Mouse (Mus musculus) embryonic stem cell, embryonic (primary cell): ENCODE data around the gene Ralgps1.

Source experiments
- CTCF ChIA-PET, 4 experiments: fragments of 300-600 bp in 2 of 4; fragments of 350-600 bp in 2 of 4; sonication (Branson Sonifier 250); formaldehyde crosslinking; loops; one replicate each; lab custom pipeline; 2022; ENCODE audit warnings: inconsistent platforms in 2 of 4; lab: Charles Lee
- POLR2A ChIA-PET, 4 experiments: fragments of 300-600 bp in 2 of 4; fragments of 350-600 bp in 2 of 4; sonication (Branson Sonifier 250); formaldehyde crosslinking; loops; one replicate each; lab custom pipeline; 2022; ENCODE audit warnings: antibody characterized with exemption in 4 of 4, inconsistent platforms in 1 of 4; lab: Charles Lee

Ralgps1 gene

GRCm38 (mm10) chr2:33370777-33371647 is at the start of gene Ralgps1:
TSS of gene Ralgps1 (minus strand) at chr2:33371486.
- ChIA-PET CTCF (interaction anchor here in 3 of 4 experiments (0.5 to 2.4 kb wide), 27 partner anchors 14 to 1899 kb away, joined by 3 to 22 read pairs (median 4); partner anchors contain the start of genes Garnl3 (in 2 of the 3) and Tor2a (in 1 of the 3)), POLR2A (interaction anchor here in 3 of 4 experiments (0.6 to 2.3 kb wide), 50 partner anchors 9 to 1923 kb away, joined by 3 to 35 read pairs (median 4); partner anchors contain the start of genes Lrsam1 (in 3 of the 3), Rpl12 (in 3 of the 3), Garnl3 (in 2 of the 3) and Slc2a8 (in 2 of the 3))

- POLR2A ChIA-PET = interaction anchor here in 1 of 4 experiments (1.0 kb wide), 1 partner anchor 15 kb away, joined by 4 read pairs; no protein-coding TSS in a partner anchor
- CTCF ChIA-PET = interaction anchor here in 2 of 4 experiments (0.5 to 1.6 kb wide), 2 partner anchors 9 to 15 kb away, joined by 3 to 4 read pairs; no protein-coding TSS in a partner anchor
Measured at GRCm38 (mm10) chr2:33417454-33417853, 46.2 kb upstream of the Ralgps1 start.

- ChIA-PET POLR2A (interaction anchor here in 3 of 4 experiments (0.7 to 2.4 kb wide), 8 partner anchors 9 to 245 kb away, joined by 3 to 8 read pairs (median 4); no protein-coding TSS in a partner anchor), CTCF (interaction anchor here in 3 of 4 experiments (0.5 to 3.5 kb wide), 3 partner anchors 12 to 43 kb away, joined by 6 to 27 read pairs (median 14); partner anchors contain the start of gene Ralgps1 (in 1 of the 3))
Measured at GRCm38 (mm10) chr2:33414019-33414418, 42.7 kb upstream of the Ralgps1 start.

DNA sequence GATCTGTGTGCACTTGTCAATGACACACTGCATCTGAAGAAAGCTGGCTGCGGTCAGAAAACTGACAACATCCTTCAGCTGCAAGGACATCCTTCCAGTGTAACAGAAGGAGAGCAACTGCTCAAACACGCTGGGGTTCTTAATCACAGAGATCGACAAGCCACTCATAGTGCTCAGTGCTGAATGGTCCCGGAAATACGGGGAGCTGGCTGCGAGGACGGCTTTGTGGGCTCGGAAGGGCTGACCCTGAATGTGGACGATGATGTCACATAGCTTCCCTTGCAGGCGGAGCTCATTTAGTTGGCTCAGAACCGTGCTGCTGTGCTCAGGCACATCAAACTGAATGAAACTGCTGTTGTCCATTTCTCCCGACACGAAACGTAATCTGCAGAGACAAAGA is 40.8 kb upstream of the Ralgps1 start:
- POLR2A ChIA-PET = interaction anchor here in 3 of 4 experiments (0.5 to 2.3 kb wide), 16 partner anchors 8 to 451 kb away, joined by 3 to 8 read pairs (median 4); partner anchors contain the start of genes Lrsam1 (in 1 of the 3), Rpl12 (in 1 of the 3) and Slc2a8 (in 1 of the 3)
- CTCF ChIA-PET = interaction anchor here in 3 of 4 experiments (0.7 to 3.5 kb wide), 7 partner anchors 10 to 166 kb away, joined by 3 to 27 read pairs (median 3); no protein-coding TSS in a partner anchor

DNA sequence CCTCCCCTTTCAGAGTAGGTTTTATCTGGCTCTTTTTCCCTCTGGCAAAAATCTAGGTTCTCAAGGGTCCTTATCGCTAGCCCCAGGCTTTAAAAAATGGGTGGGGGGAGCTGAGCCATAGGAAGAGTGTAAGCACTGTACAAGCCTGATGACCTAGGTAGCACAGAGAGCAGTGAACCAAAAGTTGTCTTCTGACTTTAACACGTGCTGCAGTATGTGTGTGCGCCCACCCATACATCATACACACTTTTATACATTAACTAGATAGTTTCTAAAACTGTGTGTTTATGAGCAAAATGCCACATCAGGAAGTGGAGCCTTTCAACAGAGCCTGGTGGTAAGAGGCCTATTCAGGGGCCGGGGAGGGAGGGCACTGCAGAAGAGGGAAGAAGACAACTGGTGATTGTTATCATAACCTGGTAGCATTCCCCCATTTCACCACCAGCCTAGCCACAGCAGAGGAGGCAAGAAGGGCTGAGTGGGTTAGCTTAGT is 32.3 kb upstream of the Ralgps1 start:
- CTCF ChIA-PET = interaction anchor here in 2 of 4 experiments (0.7 to 2.8 kb wide), 7 partner anchors 14 to 491 kb away, joined by 3 to 14 read pairs (median 5); no protein-coding TSS in a partner anchor
- POLR2A ChIA-PET = interaction anchor here in 2 of 4 experiments (0.6 to 1.9 kb wide), 5 partner anchors 9 to 272 kb away, joined by 3 to 10 read pairs (median 6); partner anchors contain the start of gene Ralgps1 (in 2 of the 2)

DNA sequence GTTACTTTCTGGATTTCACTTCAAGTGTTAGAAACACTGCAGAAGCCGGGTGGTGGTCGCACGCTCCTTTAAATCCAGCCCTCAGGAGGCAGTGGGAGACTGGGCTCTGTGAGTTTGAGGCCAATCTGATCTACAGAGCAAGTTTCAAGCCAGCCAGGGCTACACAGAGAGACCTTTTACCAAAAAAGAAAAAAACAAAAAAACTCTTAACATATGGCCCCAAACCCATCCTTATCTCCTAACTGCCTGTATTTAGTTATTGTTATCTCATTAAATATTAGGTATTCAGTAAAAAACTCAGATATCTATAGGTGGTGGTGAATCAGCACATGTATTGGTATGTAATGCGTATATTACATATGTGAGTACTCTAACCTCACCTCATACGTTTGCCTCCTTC is 31.4 kb upstream of the Ralgps1 start:
- ChIA-PET CTCF (interaction anchor here (0.5 to 2.8 kb wide), 88 partner anchors 8 to 624 kb away, joined by 3 to 27 read pairs (median 3); partner anchors contain the start of genes Slc2a8 (in 3 of the 4), Garnl3 (in 2 of the 4), Angptl2 (in 1 of the 4) and Ralgps1 (in 1 of the 4)), POLR2A (interaction anchor here (0.6 to 1.9 kb wide), 14 partner anchors 9 to 463 kb away, joined by 3 to 10 read pairs (median 4); partner anchors contain the start of genes Ralgps1 (in 2 of the 4), Garnl3 (in 1 of the 4), Lrsam1 (in 1 of the 4) and Rpl12 (in 1 of the 4))

GRCm38 (mm10) chr2:33402236-33402635 is 30.9 kb upstream of the Ralgps1 start:
- POLR2A ChIA-PET = interaction anchor here (0.6 to 1.9 kb wide), 14 partner anchors 8 to 463 kb away, joined by 3 to 10 read pairs (median 4); partner anchors contain the start of genes Ralgps1 (in 2 of the 4), Garnl3 (in 1 of the 4), Lrsam1 (in 1 of the 4) and Rpl12 (in 1 of the 4)
- CTCF ChIA-PET = interaction anchor here (0.5 to 2.8 kb wide), 89 partner anchors 8 to 624 kb away, joined by 3 to 27 read pairs (median 3); partner anchors contain the start of genes Slc2a8 (in 3 of the 4), Garnl3 (in 2 of the 4), Angptl2 (in 1 of the 4) and Ralgps1 (in 1 of the 4)

GRCm38 (mm10) chr2:33401217-33401616 is 29.9 kb upstream of the Ralgps1 start:
- CTCF ChIA-PET = interaction anchor here (0.6 to 2.8 kb wide), 7 partner anchors 22 to 350 kb away, joined by 3 to 19 read pairs (median 8); partner anchors contain the start of gene Garnl3 (in 1 of the 4)
- POLR2A ChIA-PET = interaction anchor here in 1 of 4 experiments (1.7 kb wide), 1 partner anchor 31 kb away, joined by 5 read pairs; no protein-coding TSS in a partner anchor

DNA sequence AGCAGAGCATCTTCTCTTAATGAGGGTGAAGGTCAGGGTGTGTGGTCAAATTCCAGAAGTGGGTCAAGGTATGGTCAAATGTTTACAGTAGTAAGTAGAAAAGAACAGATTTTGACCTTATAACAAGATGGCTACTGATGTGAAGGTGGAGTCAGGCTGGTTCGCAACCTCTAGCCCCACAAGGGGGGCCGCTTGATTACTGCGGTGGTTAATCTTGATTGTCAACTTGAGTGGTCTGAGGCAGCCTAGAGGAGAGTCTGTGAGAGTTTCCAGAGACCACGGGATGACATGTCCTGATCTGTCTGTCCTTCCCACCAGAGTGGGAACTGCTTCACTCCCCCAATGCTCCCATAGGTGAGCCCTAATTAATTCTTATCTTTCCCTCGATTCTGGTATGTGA is 29.3 kb upstream of the Ralgps1 start:
- POLR2A ChIA-PET = no interaction called here
- CTCF ChIA-PET = interaction anchor here in 1 of 4 experiments (2.6 kb wide), 1 partner anchor 51 kb away, joined by 19 read pairs; no protein-coding TSS in a partner anchor

GRCm38 (mm10) chr2:33399091-33399490 is 27.8 kb upstream of the Ralgps1 start:
- ChIA-PET POLR2A (interaction anchor here in 3 of 4 experiments (0.6 to 1.5 kb wide), 8 partner anchors 13 to 471 kb away, joined by 3 to 4 read pairs (median 3); no protein-coding TSS in a partner anchor), CTCF (interaction anchor here (0.6 to 2.4 kb wide), 6 partner anchors 28 to 355 kb away, joined by 4 to 7 read pairs (median 5); partner anchors contain the start of gene Ralgps1 (in 1 of the 4))

DNA sequence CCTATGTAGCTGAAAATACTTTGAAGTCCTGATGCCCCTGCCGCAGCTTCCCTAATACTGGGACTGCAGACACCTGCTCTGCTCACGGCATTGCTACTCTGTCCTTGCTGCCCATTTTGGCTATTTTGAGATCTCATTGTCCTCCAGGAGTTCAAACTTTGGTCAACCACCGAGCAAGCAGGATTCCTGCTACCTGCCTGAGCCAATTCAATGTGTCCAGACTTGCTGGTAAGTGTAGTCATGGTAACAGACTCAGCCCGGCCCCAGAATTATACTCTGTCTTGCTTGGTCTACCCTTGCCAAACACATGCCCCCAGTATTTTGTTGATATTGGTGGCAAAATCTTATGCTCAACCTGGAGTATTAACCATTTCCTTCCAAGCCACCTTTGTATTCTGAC is 25.8 kb upstream of the Ralgps1 start:
- ChIA-PET POLR2A (no interaction called here), CTCF (no interaction called here)

- ChIA-PET CTCF (interaction anchor here in 1 of 4 experiments (1.5 kb wide), 1 partner anchor 7 kb away, joined by 4 read pairs; no protein-coding TSS in a partner anchor), POLR2A (interaction anchor here in 3 of 4 experiments (0.5 to 2.2 kb wide), 9 partner anchors 12 to 434 kb away, joined by 3 to 12 read pairs (median 3); partner anchors contain the start of genes Lrsam1 (in 1 of the 3), Ralgps1 (in 1 of the 3) and Rpl12 (in 1 of the 3))
Measured at GRCm38 (mm10) chr2:33395053-33395452, 23.8 kb upstream of the Ralgps1 start.

DNA sequence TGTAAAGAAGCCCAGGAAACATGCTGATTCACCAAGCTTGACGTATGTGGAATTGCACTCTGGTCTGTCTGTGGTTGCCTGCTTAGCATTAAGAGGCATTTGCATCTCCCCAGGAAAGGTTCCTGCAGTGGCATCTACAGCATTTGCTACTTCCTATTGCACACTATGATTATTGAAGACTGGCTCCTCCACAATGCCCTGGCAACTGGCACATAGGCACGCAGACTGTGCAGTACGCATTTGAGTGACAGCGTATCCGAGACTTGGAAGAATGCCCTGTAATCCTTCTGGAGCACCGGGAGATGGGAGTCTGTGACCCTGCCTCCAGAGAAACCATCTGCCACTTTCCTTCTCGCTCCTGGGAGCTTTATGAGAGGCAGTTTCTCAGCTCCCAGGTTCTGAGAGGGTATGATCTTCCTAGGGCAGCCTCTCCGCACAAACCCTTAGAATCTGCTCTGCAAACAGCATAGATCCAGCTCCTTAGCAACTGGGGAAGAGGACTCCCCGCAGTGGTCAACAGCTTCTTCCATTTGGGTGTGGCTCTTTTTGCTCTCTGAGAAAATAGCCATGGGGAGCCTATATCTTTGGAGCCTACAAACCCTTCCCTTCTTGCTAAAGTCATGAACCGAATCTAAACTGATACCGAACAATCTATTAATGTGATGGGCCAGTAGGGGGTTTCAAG is 22.8 kb upstream of the Ralgps1 start:
- CTCF ChIA-PET = interaction anchor here (0.5 to 1.5 kb wide), 6 partner anchors 8 to 668 kb away, joined by 3 to 4 read pairs (median 3); no protein-coding TSS in a partner anchor
- POLR2A ChIA-PET = interaction anchor here in 3 of 4 experiments (0.8 to 2.2 kb wide), 9 partner anchors 9 to 433 kb away, joined by 3 to 11 read pairs (median 4); partner anchors contain the start of genes Ralgps1 (in 2 of the 3), Lrsam1 (in 1 of the 3), Rpl12 (in 1 of the 3) and Slc2a8 (in 1 of the 3)

GRCm38 (mm10) chr2:33393021-33393420 is 21.7 kb upstream of the Ralgps1 start:
- CTCF ChIA-PET = interaction anchor here in 1 of 4 experiments (1.5 kb wide), 1 partner anchor 10 kb away, joined by 5 read pairs; no protein-coding TSS in a partner anchor
- POLR2A ChIA-PET = interaction anchor here in 2 of 4 experiments (1.0 to 2.2 kb wide), 4 partner anchors 10 to 53 kb away, joined by 3 to 11 read pairs (median 4); partner anchors contain the start of gene Ralgps1 (in 1 of the 2)

DNA sequence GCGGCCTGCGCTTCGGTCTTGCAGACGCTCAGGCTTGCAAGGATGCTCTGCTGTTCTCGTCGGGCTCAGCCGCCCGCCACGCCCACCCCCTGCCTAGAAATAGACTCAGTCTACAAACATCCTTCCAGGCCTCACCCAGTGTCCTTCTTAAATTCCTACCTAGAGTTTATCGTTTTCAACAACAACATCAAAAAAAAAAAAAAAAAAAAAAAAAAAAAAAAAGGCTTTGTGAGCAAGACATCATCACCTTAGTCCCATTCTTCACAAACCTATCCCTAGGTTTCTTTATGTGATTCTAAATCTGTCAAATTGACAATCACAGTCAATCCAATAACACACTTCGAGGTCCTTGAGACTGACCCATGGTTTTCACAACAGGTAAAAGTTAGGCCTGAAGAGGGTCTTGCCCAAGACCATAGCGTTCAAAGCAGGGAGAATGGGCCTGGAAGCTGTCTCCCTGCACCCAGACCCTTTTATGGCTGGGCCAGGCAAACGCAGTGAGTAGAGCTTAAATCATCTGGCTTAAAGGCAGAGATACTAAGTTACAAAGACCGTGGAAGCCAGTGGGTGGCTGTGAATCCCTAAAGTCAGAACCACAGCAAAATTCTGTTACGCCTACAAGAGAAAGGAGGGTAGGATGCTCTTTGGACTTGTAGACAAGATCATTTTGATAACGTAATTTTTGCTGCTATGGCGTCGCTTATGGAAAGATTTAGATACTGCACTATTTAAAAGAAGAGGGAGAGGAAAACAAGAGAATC is 542 bp upstream of the Ralgps1 start:
- ChIA-PET CTCF (interaction anchor here (0.6 to 2.4 kb wide), 15 partner anchors 15 to 1068 kb away, joined by 3 to 22 read pairs (median 5); partner anchors contain the start of gene Garnl3 (in 2 of the 4)), POLR2A (interaction anchor here in 3 of 4 experiments (0.6 to 2.3 kb wide), 30 partner anchors 8 to 645 kb away, joined by 3 to 35 read pairs (median 5); partner anchors contain the start of genes Lrsam1 (in 2 of the 3), Rpl12 (in 2 of the 3), Angptl2 (in 1 of the 3) and Garnl3 (in 1 of the 3))
